Mouse (Mus musculus) frontal cortex, adult 2 months (tissue): ENCODE measurements around the gene Gnb5. TPM values are rescaled to one million over a fixed set of nuclear protein-coding genes. Genes with fewer than 3 reads are reported as not detected.
"Not testable (repeated sequence)": the region's sequence is repeated elsewhere in the genome, so short reads cannot be mapped to it uniquely, and the experiment has no call there.

Source experiments
- DNase-seq, 2 experiments: peaks; one replicate each; pipeline ENCODE4 v3.0.0; 2022; ENCODE audit warnings: low spot score in 1 of 2; ENCODE audit errors: extremely low spot score in 1 of 2
- polyA plus RNA-seq: library from polyadenylated mRNA; depleted of rRNA; stranded (reverse); fragments of >200 nt; gene quantifications from 2 replicates; pipeline ENCODE4 v1.2.3, GENCODE M21; 2012

The Gnb5 gene
- polyA plus RNA-seq, 1 experiment, result 173 TPM

DNA sequence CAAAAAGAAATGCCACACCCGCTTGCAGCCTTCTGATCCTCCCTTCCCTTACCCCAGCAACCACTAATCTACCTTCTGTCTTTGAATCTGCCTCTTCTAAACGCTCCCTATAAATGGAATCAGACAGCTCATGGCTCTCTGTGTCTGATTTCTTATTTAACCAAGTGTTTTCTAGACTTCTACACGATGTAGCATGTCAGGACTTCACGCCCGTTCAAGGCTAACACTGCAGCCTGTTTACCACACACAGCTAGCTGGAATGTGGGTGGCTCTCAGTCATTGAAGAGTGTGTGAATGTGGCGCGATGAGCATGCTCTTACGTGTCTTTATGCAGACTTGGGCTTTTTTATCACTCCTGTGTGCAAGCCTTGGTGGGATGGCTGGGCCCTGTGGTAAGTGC, 47.0 kb downstream of the Gnb5 start:
- peak in 1 of 2 experiments; percentile 53 for DNase-seq

DNA sequence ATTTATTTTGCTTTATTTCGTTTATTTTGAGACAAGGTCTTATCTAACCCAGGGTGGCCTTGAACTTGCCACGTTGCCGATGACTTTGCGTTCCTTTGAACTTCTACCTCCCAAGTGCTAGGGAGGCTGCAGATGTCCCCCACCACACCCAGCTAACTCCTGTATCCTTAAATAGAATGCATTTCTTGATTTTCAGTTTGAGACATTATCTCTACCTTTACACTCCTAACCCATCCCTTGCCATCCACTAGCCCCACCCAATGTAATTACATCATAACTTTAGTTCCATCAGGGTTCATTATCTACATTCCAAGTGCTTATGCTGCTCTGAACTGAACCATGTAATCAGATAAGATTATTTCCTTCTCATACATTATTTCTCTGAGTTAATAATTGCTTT, 49.7 kb downstream of the Gnb5 start:
- DNase-seq, result no peak

DNA sequence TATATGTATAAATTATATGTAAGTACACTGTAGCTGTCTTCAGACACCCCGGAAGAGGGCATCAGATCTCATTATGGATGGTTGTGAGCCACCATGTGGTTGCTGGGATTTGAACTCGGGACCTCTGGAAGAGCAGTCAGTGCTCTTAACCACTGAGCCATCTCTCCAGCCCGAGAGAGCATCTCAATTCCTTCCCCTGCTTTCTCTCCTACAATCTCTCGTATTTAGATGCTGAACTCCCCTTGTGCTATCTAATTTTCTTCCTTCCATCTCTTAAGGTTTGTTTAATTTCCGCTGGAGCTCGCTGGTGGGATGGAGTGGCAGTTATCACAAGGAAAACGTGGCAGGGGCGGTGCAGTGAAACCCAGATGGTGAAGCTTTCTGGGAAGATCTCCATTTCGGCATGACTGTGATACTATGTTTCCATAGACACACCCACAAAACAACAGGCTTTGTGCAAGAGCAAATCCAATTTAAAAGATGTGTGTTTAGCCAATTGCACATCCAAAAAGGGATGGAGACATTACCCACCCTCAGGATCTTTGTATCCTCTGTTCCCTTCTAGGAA, 51.1 kb downstream of the Gnb5 start:
- DNase-seq, result peak; percentile 28 to 71

DNA sequence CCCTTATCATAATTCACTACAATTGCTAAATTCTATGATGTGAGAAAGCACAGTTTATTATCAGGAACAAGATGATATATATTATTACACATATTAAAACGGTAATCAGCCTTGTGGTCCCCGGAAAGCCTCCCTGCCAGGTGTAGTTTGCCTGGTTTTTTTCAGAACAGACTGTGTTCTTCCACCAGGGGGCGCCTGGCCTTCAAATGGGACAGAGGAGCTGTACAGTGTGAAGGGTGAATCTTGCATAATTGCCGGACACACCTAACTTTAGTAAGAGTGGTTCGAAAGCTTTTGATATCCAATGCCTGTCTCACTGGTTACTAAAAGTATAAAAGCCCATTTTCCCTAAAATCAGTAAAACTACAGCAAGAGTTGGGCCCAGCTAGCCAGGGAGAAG, 55.6 kb downstream of the Gnb5 start:
- peak in 1 of 2 experiments; percentile 74 for DNase-seq

DNA sequence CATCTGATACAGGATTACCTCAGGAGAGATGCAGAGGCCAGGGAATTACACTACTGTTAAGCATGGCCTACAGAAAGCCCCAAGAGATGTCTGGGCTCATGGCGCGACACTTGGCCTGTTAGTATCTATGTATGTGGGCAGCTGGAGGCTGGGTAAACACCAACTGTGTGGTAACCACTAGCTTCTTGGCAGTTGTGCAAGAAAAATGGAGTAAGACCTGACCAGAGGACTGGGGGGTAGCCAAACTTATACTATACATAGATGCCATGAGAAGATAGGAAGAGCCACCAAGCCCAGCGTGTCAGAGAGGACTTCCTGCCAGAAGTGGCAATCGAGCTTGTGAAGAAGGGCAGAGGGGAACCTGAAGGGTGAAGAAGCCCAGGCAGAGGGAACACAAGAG, 56.1 kb downstream of the Gnb5 start:
- DNase-seq, result no peak

DNA sequence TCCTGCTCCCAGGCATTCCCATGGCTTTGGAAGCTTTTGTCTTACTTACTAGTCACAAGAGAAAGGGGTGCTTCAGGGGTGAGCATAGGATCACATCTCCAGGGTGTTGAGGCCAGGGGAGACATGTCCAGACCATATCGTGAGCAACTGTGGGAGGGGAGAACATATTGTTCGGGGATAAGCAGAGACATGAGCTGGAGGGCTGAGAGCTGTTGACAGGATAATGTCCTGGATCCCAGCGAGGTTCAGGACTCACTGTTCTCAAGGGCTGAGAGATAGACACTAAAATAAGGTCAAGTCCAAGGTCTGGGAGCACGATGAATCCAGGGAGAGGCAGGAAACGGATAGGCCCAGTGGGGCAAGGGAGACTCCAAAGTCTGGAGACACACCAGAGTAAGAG, 56.9 kb downstream of the Gnb5 start:
- DNase-seq, result no peak

DNA sequence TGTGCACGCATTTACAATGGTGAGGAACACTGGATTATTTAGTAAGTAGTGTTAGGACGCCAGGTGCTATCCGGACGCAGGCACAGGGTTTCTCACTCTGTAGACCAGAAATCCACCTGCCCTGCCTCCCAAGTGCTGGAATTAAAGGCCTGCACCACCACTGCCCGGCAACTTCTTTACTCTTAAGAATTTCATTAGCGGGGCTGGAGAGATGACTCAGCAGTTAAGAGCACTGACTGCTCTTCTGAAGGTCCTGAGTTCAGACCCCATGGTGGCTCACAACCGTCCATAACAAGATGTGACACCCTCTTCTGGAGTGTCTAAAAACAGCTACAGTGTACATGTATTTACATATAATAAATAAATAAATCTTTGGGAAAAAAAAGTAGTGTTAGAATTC, 57.6 kb downstream of the Gnb5 start:
- DNase-seq, result not testable (repeated sequence)

DNA sequence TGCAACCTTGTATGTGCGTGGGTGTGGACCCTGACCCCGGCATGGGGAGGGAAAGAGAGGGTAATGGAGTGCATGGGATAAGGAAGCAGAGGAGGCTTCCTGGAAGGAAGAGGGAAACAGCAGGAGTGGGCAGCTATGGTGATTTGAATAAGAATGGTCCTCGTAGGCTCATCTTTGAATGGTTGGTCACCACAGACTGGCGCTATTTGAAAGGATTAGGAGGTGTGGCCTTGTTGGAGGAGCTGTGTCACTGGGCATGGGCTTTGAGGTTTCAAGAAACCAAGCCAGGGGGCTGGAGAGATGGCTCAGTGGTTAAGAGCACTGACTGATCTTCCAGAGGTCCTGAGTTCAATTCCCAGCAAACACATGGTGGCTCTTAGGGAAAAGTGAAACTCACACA, 59.1 kb downstream of the Gnb5 start:
- no peak for DNase-seq

DNA sequence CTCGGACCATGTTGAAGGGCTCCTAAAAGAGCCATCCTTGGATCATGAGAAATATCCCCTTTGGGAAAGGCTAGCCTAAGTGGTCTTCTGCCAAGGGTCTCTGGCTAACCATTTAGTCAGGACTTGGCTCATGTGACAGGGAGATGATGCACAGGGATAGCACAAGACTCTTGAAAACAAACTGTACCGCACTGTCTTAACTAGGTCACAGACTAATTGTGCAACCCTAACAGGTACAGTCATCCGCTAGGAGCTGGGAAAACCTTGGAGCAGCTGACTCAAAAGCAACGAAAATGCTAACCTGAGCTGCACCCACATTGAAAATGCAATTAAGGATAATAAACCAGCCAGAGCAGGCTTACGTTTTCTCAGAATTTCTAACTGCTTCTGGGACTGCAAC, 60.1 kb downstream of the Gnb5 start:
- DNase-seq, result no peak

DNA sequence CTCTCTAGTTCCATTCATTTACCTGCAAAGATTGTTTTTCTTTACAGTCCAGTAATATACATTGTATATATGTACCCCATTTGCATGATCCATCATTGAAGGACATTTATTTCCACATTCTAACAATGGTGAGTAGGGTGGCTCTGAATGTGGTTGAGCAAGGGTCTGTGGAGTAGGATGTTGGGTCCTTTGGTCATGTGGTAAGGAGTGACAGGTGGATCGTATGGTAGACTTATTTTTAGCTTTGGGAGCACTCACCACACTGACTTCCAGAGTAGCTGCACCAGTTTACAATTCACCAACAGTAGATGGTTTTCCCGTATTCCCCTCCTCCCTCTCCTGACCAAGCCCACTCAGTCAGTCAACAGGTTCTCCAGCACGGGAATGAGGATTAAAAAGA, 62.7 kb downstream of the Gnb5 start:
- DNase-seq, result no peak

DNA sequence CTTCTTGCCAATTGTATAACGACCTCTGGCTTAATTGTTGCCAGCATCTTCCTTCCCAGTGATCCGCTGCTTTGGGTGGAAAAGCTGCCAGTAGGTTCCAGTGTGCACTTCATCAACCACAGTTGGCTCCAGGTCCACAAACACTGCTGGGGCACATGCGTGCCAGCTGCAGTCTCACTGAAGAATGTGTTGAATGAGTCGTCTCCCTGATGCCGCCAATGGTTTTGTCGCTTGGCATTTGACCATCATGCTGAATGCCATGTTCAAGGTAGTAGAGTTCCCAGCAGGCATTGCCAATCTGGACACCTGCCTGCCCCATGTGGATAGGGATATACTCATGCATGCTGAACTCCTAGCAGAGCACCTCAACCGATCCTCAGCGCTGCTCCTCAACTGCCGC, 69.5 kb downstream of the Gnb5 start:
- DNase-seq, result no peak

DNA sequence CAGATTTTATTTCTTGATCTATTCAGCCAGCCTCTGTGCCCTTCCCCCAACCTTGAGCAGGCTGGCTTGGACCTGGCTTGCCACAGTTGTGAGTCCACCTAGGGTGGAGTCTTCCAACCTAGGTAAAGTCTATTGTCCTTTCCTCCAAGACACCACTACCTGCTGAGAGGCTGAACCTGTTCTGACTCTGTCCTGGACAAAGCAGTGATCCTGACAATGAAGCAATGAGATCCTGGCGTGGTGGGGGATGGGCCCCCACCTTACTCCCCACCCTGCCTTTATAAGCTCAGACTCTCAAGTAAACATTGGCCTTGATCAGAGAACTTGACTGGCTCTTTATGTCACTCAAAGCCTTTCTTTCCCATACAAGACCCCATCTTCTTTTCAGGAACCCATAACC, 70.3 kb downstream of the Gnb5 start:
- DNase-seq, result no peak

DNA sequence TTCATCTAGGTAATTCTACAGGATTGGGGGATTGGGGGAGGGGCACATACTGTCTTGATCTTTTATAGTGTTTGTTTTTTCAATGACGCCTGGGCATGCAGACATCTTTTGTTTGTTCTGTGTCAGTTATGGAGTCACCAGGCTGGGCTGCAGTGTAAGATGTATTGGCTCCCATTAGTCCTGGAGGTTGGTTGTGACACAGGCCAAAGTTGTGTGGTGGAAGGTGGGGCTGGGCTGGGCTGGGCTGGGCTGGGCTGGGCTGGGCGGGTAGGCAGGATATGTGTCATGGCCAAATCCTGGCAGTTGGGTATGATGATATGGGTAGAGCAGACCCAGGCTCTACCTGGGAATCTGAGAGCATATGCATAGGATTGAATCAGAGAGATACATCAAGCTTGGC, 72.7 kb downstream of the Gnb5 start:
- DNase-seq, result no peak

DNA sequence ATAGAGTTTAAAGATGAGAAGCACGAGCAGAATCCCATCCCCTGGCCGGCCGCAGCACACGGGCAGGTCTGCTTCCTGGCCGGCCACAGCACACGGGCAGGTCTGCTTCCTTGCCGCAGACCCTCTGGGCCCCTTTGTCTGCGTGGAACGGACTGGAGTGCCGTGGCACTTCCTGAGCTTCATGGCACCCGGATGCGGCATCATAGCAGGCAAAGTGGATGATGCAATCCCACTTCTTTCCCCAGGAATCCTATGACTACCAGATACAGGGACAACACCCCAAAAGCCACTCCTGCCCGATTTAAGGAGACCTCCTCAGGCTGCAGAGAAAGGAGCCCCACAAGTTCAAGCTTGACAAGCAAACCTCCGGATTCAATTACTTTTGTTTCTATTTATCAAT, 76.7 kb downstream of the Gnb5 start:
- no peak for DNase-seq

DNA sequence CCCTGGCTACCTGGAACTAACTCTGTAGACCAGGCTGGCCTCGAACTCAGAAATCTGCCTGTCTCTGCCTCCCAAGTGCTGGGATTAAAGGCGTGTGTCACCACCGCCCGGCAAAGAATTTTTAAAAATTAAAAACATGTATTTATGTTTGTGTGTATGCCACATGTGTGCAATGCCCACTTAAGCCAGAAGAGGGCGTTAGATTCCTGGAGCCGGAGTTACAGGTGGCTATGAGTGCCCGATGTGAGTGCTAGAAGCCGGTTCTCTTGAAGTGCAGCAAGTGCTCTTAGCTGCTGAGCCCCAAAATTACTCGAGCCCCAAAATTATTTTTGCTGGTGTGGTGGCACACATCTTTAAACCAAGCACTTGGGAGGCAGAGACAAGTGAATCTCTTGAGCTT, 77.7 kb downstream of the Gnb5 start:
- DNase-seq, result no peak

DNA sequence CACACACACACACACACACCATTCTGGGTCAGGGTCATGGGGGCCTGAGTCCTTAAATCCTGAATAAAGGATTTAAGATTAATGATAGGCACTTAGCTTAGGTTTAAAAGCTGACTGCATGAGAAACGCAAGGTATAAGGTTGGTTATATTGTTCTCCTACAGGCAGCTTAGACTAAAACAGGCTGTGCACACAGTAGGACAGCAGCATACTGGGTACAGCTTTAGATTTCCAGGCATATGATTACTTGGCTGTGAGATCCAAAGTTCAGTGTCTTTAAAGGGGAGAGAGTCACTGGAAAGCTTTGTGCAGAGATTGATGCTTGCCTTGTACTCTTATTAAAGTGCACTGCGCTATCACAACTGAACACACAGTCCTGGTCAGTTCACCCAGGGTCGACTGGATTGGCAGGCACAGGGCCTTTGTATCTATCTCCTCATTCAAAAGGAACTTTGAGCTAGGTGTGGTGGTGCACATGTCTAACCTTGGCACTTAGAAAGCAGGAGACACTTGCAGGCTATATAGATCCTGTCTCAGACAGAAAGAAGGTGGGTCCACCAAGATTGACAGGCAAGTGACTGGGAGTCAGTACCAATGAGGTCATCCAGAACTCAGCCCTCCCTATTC, 78.4 kb downstream of the Gnb5 start:
- no peak for DNase-seq

DNA sequence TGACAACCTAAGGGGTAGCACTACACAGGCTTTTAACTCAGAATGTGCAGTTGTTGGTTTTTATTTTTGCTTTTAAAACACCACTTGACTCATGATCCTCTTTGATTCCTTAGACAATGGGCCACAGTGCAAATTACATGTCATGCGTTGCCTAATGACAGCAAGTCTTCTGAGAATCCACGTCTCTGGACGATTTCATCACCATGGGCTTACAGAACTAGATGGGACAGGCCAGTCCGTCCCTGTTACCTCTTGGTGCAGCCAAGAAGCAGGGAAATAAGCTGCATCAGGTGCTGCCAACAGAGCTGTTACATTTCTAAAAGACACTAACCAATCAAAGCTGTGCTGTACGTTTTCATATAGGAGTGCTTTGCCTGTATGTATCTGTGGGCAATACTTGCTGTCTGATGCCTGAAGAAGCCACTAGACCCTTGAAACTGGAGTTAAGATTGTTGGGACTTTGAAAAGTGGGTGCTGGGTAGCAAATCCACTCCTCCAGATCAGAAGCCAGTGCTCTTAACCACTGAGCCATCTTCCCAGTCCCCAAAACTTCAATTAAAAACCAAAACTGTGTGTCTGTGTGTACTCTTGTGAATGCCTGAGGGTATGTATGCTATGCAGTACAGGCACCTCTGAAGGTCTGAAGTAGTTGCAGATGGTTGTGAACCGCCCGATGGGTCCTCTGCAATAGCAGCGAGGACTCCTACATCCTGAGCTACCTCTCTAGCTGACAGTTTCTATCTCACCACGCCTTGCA, 79.3 kb downstream of the Gnb5 start:
- no peak for DNase-seq

DNA sequence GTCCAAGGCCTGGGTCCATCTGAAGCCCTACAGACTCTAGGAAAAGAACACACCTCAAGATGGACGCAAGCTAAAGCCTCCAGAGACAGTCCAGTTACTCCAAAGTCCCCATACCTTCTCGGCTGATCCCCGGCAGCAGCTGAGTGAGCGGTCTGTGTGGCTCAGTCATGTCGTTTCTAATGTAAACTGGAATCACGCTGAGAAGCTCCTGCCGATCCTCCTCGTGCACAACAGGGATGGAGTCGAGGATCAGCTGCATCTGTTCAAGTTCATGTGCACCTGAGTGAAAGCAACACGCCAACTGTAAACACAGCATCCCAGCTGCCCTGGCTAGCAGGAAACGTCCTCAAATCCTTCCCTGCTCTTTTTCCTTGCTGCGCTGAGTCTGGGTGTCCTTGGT, 87.2 kb downstream of the Gnb5 start:
- no peak for DNase-seq
